Mouse (Mus musculus): Measurements from ENCODE around the gene Zdhhc13. TPM values are rescaled to one million over a fixed set of nuclear protein-coding genes. Genes with fewer than 3 reads are reported as not detected.

The Zdhhc13 gene
- polyA plus RNA-seq (2012; rRNA removed), result 22.8 and 24.3 TPM in 2 replicates

DNA sequence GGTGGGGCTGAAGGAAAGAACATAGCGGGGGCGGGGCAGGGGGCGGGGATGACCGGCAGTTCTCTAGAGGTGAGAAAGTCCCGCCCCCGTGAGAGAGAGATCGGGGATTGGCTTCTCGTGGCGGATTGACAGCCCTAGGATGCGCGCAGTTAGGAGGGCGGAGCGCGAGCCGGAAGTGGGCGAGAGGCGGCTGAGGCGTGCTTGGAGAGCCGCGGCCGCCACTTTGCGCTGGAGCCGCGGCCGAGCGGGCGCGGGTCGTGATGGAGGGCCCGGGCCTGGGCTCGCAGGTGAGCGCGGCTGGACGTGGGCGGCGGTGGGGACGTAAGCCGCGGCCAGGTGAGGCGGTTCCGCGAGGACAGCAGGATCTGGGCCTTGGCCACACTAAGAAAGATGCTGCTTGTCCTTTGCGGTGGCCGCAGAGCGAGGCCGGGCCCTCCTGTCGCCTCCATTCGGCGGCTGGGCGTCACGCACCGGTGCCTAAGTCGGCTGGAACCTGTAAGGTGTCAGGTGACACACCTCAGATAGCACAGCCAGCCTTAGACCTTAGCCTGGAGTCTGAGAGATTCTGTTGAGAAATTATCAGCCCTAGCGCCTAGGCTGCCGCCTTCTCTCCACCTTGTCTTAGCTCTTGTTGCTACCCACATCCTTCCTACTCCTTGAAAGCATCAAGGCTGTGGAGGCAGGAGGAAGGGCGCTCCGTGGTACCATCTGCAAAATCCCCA lies at the start of gene Zdhhc13:
TSS of gene Zdhhc13 (plus strand) at position 153 of the 722 bp plus-strand sequence.
- peak; percentile 94 for DNase-seq (ENCODE audit: low read depth, low spot score)
- WGBS, result 1% methylated on average over 57 of the region's 57 CpGs

DNA sequence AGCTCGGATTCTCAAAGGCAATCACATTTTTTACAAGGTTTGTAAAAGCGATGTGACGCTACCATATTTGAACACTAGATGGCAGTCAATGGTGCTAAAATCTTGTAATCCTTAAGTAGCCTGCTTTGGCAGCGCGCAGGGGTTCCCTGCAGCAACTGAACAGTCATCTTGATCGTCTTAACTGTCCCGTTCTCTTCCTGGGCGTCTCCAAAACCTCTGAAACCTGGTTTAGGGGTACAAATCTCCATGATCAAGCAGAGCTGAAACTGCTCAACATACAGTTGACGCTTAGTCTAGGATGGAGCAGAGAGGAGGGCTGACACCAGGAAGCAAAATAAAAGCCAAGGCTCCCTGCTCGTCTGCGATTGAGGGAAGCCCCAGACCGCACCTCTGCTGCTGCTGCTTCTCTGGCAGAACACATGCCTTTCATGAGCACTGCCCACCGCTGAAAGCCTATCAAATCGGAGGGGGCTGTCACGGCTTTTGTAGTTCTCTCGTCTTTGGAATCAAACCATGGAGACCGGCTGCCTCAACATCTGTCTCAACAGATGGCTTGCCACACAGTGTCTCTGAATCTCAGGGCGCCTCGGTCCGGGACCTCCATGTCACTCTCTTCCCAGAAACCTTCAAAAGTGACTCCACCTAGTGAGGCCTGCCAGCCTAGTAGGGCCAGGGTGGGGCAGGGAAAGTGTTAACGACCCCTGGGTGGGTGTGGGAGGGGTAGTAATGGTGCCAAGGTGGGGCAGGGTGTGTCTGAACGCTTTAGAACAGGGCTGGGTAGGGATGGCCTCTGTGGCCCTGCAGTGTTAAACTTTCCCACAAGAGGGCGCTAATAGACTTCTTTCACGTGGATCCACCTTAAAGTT lies 39.3 kb upstream of the Zdhhc13 start:
- under 1% methylated on average over 24 of the region's 24 CpGs for WGBS
- peak; percentile 85 for DNase-seq (ENCODE audit: low read depth, low spot score)

DNA sequence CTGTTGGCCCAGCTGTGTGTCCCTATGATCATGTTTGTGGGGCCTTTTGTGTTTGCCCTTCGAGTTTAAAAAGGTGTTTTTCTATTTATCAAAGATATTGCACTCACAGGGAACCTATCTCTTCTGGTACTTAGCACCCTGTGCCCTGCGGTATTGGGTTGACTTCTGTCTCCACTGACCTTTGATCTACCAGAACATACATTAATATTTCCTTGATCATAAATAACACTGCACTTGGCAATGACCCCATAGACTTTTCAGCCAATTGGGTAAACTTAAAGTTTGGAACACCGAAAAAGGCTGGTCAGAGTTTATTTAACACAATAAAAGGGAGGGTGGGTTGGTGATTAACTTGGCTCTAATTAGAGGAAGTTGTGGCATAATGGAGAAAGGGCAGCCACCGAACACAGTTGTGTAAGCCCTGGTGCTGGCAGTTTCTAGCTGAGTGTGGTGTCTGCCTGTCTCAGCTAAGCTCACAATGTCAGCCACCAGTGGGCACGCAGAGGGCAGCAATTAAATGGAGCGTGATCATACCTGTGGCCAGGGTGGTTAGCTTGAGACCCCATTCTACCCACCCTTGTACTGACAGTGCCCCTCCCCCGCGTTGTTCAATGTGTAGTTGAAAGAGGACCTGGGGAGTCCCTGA lies 38.5 kb upstream of the Zdhhc13 start:
- DNase-seq (ENCODE audit: low read depth, low spot score), result no peak
- 24% methylated on average over 8 of the region's 8 CpGs for WGBS

DNA sequence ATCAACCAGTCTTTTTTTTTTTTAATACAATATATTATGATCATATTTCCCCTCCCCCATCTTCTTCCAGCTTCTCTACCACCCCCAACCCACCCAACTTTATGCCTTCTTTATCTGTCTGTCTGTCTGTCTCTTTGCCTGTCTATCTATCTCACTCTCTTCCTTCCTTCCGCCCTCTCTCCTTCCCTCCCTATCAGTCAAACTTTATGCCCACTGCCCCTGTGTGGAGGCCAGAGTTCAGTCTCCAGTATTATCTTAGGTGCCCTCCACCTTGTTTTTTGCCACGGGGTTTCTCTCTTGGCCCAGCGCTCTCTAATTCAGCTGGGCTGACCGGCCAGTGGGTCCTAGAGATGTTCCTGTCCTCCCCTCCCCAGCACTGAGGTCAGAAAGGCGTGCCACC lies 37.6 kb upstream of the Zdhhc13 start:
- no peak for DNase-seq (ENCODE audit: low read depth, low spot score)
- WGBS, result 71% methylated on average over 5 of the region's 5 CpGs

DNA sequence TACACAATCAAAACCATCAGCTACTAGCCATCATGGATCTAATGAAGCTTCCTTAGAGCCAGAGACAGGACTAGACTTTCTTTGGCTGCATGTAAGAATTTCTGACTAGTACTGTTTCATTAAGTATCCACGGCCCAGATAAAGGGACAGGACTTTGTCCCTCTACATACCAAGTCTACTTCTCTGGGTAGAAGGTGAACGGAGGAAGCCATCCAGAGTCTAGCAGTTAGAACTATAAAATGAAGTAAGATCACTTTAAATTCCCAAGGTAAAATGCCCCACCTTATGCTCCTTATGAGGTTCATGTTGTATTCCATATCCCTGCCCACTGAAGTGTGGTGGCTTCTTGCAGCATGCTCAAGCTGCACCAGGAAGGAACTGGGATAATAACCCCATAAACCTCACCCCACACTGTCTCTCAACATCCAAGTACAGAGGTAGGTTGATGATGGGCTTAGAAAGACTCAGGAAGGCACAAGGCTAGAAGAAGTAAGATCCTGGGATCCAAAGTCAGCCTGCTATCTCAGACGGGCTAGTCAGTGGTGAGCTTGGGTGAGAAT lies 34.3 kb upstream of the Zdhhc13 start:
- WGBS, result 25% methylated on average over 3 of the region's 3 CpGs
- DNase-seq (ENCODE audit: low read depth, low spot score), result no peak

DNA sequence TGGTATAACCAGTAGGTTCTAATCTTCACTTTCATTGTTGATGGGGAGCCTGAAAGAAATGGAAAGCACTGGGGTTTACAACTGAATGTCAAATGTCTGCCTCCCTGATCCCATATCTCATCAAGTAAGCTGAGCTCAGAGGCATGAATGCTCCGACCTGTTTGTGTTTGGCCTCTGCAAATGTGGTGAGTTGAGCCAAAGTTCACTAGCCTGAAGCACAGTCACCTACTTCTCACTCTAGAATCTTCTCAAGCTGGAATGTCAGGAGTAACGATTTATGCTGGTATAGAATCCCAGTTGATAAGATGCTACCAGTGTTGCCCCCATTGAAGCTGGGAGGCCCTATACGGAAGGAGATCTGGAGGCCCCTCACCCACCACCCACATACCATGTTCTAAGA lies 33.0 kb upstream of the Zdhhc13 start:
- no peak for DNase-seq (ENCODE audit: low read depth, low spot score)
- 54% methylated on average over 3 of the region's 3 CpGs for WGBS

DNA sequence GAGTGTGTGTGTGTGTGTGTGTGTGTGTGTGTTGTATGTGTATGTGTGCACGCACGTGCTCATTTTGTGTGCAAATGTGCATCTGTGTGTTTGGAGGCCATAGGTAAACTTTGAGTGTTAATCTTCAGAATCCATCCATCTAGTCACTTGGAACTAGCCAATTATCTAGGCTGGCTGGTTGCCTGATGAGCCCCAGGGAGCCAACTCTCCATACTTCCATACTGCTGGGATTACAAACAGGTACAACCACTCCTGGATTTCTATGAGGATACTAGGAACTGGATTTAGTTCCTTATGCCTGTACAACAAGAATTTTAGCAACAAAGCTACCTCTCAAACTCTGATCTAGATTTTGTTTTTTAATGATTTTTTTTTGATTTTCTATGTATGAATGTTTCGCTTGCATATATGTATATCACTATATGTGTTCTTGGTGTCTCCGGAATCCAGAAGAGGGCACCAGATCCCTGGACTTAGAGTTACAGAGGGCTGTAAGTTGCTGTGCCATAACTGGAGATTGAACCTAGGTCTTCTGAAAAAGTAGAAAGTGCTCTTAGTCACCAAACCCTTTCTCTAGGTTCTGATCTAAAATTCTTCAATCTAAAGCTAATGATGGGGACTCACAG lies 32.4 kb upstream of the Zdhhc13 start:
- no peak for DNase-seq (ENCODE audit: low read depth, low spot score)
- WGBS, result 92% methylated on average over 4 of the region's 4 CpGs

DNA sequence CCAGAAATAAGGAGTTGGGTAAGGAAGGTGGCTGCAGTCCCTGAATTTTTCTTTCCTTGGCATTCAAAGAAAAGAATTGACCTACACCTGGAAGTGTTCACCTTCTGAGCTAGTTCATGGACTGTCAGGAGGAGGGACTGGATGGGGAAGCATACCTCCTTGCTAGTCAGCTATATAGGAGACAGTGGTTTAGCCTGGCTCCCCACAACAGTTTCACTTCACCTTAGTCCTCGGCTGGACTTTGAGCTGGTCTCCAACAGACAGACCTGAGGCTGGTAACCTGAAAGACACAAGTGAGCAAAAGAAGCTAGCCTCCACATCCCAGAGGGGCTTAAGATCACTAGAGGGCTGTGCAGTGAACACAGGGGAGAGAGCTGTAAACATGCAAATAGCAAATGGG lies 30.7 kb upstream of the Zdhhc13 start:
- WGBS, result 38% methylated on average over 1 of the region's 1 CpGs
- DNase-seq (ENCODE audit: low read depth, low spot score), result no peak

DNA sequence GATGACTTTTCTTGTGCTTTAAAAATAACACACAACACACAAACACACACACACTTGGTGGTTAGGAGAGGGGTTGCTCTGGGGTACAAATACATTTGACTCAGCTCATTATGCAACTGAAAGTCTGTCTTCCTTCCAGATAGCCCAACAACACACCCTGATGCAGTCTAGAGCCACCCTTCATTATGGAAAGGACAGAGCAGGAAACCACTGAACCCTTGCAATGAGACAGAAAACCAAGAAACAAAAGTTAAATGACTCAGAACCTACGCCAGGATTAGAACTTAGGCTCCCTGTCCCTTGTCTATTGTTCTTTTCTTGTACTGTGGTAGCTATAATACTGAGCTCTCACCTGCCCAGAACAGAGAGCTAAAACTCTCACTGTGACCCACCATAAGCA lies 28.0 kb upstream of the Zdhhc13 start:
- DNase-seq (ENCODE audit: low read depth, low spot score), result no peak
- WGBS, result 84% methylated on average over 1 of the region's 1 CpGs

DNA sequence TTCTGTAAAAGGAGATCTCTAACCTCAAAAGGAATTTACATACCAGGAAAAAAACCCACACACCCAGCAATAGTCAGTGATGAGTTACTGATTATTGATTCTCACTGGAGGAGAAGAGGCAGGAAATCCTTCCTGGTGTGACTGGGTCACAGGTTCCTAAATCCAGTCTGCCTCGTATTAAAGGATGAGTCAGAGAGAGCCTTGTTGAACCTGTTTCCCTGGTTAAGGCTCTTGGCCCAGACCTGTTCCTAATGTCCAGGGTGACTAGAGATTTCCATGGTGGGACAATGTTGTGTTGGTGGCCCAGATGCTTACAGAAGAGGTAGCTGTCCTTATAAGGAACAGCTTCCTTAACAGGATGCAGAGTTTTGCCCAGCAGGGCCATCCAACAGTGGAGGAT lies 26.5 kb upstream of the Zdhhc13 start:
- DNase-seq (ENCODE audit: low read depth, low spot score), result no peak
- 12% methylated on average over 1 of the region's 1 CpGs for WGBS

DNA sequence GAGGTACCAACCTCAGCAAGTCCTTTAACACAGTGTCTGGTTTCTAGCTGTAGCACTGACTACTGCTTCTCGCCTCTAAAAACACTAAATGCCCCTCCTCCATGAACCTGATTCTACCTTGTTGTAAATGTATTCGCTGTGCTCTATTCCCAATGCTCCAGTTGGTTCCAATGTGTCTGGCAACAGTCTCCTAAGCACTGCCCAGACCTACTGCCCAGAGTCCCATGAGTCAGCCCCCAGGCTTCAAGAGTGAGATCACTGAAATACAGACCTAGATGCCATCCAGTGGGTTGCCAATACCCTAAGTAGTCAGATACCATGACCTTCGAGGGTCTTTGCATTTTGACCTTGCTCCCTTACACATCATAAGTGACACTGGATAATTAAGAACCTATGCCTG lies 26.1 kb upstream of the Zdhhc13 start:
- WGBS, result 87% methylated on average over 3 of the region's 3 CpGs

DNA sequence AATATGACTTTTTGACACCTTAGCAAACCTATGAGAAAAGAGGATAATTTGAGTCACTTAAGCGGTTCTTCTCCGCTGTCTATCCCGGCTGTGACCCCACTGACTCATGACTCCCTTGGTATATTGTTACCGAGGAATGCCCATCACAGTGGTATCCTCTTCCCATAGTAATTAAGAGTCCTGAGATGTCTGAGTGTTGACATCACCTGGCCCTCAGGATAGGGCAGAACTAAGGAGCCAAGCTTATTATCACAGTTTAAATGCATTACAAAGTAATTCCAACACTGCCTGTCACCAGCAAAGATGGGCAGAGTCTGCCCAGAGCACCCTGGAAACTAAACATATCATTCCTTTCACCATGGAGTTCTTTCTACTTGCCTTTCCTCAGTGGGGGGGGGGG lies 22.8 kb upstream of the Zdhhc13 start:
- no peak for DNase-seq (ENCODE audit: low read depth, low spot score)
- 86% methylated on average over 4 of the region's 4 CpGs for WGBS

More for the DNA sequence above, 26.1 kb upstream of the Zdhhc13 start:
- no peak for DNase-seq (ENCODE audit: low read depth, low spot score)

DNA sequence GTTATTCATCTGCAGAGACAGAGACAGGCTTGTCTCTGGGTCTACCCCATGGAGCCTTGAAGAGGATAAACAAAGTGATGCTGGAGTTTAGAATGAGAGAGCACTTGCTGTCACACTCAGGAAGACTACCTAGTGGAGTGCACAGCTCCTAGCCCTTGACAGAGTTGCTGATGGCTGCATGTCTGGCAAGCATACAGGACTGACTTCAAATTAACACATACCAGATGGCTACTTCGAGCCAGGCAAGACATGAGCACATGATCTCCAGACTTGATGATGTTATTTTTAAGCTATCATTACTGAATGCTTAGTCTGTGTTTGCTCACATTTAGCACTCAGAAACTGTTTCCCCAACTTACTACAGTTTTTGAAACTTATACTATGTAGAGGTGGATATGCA lies 19.1 kb upstream of the Zdhhc13 start:
- 65% methylated on average over 1 of the region's 1 CpGs for WGBS
- no peak for DNase-seq (ENCODE audit: low read depth, low spot score)

DNA sequence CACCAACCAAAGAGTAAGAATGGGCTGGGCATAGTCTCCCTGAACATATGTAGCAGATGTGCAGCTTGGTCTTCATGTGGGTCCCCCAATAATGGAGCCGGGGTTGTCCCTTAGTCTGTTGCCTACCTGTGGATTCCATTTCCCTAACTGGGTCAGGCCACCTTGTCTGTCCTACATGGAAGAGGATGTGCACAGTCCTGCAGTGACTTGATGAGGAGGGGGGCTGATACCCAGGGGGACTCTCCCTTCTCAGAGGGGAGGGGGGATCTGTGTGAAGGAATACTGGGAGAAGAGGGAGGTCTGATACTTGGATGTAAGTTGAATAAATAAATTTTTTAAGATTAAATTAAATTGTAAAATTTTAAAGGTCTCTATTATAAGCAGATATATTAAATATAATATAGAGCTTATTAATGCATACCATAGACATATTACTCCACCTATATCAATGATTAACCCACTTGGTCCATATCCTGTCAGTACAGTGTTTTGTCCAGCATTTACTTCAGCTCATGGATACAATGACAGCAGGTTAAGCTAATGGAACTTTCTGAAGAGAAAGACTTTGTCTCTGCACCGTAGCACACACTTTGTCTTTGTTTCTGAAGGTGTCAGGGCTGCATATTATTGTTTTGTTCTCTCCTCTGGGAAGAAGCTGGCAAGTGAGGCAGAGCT lies 16.6 kb upstream of the Zdhhc13 start:
- DNase-seq (ENCODE audit: low read depth, low spot score), result no peak
- WGBS, result 64% methylated on average over 2 of the region's 2 CpGs

DNA sequence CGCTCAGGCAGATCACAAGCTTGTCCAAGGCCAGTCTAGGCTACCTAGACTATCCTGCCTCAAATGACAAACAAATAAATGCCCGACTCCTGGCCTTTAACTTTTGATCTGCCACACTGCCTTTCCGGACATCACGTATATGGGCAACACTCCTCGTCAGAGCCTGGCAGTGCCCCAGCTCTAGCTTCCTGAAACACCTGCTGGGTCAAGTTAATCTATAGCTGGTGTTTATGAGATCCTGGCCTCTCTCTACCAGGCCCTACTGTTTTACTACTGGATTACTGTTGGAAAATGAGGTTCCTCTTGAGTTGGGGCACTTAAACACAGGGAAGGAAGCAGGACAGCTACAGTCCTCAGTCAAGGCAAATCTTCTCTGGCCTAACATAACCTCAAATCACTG lies 15.5 kb upstream of the Zdhhc13 start:
- WGBS, result 26% methylated on average over 5 of the region's 5 CpGs

DNA sequence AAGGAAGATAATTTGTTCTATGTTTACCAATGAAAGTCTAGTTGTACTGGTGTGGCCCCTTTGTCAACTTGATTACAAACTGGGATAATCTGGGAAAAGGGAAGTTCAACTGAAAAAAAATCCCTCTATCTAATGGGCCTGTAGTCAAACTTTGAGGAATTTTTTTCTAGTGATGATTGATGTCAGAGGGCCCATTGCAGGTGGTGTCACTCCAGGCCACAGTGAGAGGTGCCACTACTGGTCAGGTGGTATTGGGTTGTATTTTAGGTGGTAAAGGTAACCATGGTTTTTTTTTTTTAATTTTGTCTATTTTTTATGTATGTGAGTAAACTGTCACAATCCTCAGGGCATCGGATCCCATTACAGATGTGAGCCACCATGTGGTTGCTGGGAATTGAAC lies 14.2 kb upstream of the Zdhhc13 start:
- no peak for DNase-seq (ENCODE audit: low read depth, low spot score)
- WGBS, result 89% methylated on average over 1 of the region's 1 CpGs

More for the DNA sequence above, 15.5 kb upstream of the Zdhhc13 start:
- DNase-seq (ENCODE audit: low read depth, low spot score), result peak; percentile 96

DNA sequence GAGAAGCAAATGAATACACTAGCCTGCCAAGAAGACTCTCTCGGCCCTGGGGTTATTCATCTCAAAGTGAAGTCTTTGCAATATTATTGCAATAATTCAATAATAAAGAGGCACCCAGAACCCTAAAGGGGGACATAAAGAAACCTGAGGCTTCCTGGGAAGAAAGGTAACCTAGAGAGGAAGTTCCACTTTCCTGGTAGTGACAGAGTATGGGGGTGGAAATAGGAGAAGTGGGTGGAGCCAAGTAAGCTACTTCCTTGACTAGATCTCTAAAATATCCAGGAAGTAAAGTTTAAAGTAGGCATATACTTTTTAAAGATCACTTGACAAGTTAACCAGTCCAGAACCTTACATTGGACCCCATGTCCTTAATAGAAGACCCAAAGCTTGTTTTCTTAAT lies 13.4 kb upstream of the Zdhhc13 start:
- no peak for DNase-seq (ENCODE audit: low read depth, low spot score)
- 46% methylated on average over 1 of the region's 1 CpGs for WGBS

DNA sequence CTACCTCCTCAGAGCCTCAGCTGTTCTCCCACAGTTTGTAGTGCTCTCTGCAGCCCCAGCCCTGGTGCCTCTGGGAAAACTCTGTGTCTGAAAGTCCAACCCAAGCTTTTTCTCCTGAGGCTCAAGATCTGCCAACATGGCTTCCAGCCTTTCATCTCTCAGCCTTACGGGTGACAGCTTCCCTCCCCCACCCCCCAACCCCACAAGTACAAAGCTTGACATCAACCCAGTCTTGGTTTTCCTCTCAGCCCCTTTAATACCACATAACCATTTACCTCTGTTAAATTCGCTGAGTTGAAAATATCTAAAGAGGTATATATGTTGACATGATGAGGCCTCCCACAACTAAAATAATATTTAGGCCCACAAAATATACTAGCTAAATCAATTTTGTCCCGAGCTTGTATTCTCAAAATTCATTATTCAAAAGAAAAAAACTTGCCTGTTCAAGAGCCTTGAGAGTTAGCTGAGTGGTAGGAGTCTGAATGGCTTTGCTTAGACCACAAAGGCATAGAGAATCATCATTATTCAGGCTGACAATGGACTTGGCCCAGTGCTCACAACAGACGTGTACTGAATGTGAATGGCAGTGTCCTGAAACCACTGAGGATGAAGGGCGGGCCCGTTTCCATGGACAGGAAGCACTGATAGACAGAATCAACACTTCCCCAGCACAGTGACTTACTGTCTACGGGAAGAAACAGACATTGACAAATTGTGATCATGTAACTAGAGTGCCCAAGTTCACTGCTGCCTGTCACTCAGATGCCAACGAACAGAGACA lies 10.9 kb upstream of the Zdhhc13 start:
- WGBS, result 62% methylated on average over 8 of the region's 8 CpGs
- no peak for DNase-seq (ENCODE audit: low read depth, low spot score)

Measured in large intestine, adult 2 months (tissue).